Mouse (Mus musculus) cerebellum, adult 11-12 months (tissue): ENCODE results near the gene Ormdl2.

Experiments
- DNase-seq: peaks from one replicate; pipeline ENCODE4 v3.0.0; 2022

The Ormdl2 gene

DNA sequence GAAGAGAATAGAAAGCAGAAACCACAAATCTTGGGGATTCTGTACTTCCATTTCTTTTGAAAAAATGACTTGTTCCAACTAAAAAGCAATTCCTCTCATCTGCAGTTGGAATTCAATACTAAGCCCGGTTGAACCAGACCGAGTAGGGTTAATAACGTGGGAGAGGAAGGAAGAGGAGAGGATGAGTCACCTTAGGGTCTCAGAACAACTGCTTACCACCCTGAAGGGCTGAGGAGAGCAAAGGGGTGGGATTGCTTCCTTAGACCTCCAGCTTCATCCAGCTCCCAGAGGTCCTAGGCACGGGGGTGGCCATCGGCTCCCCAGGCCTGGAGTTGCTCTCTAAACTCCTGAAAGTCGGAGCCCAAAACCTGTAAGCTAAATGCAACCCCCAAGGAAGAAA lies 18.1 kb downstream of the Ormdl2 start:
- DNase-seq, result no peak

DNA sequence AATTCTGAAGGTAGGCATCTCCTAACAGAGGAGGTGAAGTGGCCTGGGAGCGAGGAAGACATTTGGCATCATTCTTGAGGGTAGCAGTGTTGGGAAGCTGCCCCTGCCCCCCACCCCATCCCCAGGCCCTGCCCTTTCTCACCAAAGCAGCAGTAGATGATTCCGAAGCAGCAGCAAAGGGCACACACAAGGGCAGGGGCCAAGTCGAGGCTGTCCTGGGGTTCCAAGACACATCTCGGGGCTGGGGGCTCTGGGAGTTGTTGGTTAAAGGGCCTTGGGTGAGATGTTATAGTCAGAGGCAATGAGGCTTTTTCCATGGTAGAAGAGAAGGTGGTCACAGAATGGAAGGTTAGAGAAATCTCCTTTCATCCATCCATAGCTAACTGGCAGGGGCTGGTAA lies 18.5 kb downstream of the Ormdl2 start:
- DNase-seq, result no peak

DNA sequence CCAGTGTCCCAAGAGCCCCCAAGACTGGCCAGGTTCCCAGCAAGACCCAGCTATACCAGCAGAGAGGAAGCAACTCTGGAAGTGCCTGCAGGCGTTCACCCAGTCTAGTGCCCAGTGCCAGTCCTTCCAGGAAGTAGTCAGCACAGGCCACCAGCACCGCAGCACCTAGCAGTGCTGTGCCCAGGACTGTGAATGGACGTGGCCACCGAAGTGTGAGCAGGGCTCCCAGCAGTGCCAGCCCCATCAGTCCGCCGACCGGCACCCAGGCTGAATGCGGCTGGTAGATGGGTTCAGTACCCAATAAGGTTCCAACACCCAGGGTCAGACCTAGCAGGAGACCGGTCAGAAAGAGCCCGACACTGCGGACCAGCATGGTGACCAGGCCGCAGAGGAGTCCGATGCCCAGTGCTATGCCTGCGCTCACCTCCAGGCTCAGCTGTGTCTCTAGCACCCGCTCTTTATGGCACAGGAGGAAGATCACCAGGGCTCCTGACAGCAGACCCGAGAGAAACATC lies 19.4 kb downstream of the Ormdl2 start:
- no peak for DNase-seq

DNA sequence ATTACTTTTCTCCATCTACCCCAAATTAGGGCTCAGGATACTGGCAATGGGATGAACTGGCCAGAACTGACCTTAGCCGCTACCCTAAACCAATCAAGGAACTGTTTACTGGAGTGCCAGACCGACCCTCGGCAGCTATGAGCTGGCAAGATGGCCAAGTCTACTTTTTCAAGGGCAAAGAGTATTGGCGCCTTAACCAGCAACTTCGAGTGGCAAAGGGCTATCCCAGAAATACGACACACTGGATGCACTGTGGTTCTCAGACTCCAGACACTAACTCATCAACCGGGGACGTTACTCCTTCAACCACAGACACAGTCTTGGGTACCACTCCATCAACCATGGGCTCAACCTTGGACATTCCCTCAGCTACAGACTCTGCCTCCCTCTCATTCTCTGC lies 22.8 kb downstream of the Ormdl2 start:
- DNase-seq, result no peak

DNA sequence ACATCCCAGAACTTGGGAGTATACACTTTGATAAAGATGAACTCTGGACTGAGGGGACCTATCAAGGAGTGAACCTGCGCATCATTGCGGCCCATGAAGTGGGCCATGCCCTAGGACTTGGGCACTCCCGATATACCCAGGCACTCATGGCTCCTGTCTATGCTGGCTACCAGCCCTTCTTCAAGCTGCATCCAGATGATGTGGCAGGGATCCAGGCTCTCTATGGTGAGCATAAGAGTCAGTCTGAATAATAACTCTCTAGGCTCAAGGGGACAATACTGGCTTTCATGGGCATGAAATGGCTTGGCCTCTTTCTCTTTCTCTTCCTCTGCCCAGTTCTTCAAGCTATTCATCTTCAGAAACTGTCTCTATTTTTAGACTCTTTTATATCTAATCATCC lies 25.9 kb downstream of the Ormdl2 start:
- no peak for DNase-seq

DNA sequence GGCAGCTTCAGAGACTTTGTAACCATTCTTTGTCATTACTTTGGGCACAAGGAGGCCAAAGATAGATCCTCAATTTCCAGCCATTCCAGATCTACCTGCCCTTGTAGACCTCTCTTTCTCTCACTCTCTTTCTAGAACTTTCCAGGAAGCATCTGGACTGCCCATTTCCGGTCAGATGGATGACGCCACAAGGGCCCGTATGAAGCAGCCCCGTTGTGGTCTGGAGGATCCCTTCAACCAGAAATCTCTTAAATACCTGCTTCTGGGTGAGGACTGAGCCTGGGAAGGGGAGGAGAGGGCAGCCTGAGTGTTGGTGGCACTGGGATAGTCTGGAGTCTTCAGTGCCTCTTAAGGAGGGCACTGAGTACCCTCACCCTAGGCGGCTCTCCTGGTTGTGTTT lies 27.1 kb downstream of the Ormdl2 start:
- no peak for DNase-seq

DNA sequence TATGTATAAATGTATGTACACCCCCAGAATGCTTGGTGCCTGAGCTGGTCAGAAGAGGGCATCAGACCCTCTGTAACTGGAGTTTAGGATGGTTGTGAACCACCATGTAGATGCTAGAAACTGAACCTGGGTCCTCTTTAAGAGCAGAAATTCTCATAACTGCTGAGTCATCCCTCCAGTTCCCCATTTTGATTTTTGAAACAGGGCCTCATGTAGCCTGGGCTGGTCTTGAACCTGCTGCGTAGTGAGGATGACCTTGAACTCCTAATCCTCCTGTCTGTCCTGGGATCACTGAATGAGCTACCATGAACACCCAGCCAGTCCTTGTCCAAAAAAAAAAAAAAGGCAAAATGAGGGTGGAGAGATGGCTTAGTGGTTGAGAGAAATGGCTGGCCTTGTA lies 28.2 kb downstream of the Ormdl2 start:
- no peak for DNase-seq

DNA sequence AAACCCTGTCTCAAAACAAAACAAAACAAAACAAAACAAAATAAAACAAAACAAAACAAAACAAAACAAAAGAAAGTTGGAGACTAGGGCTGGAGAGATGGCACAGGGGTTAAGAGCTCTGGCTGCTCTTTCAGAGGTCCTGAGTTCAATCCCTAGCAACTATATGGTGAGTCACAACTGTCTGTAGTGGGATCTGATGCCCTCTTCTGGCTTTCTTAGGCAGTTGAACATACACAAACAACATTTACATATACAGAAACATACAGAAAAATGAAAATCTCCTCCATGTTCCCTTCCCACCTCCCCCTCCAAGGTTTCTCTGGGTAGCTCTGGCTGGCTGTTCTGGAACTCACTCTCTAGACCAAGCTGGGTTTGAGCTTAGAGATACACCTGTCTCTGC lies 29.4 kb downstream of the Ormdl2 start:
- no peak for DNase-seq

DNA sequence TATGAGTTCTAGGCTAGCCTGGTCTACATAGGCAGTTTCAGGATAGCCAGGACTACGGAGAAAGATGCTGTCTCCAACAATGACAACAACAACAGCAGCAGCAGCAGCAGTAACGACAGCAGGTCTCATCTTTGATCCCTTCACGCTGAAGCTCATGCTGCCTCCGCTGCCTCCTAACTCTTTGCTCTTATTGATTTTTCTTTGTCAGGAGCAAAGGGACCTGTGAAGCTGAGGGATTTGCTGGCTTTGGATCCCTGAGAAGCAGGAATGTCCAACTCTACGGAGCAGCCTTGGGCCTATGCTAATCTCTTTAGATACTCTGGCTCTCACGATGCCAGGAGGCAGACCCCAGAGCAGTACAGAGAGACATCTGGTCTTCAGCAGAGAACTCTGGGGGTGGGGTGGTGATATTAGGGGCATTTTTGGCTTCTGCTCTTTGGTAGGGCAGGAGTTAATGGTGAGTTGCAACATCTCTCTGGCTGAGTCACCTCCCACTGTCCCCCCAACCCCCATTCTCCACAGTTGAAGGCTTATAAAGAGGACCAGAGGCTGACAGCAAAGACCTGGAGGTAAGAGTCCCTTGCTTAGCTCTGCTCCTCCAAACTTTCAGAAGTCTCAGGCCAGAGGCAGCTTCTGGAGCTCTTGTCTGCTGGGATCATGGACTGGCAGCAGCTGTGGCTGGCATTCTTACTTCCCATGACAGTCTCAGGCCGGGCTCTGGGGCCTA lies 30.9 kb downstream of the Ormdl2 start, which contains the start of gene Mmp19:
Gene Mmp19, plus strand, starts transcription at position 513 of the 727 bp plus-strand sequence.
- no peak for DNase-seq

DNA sequence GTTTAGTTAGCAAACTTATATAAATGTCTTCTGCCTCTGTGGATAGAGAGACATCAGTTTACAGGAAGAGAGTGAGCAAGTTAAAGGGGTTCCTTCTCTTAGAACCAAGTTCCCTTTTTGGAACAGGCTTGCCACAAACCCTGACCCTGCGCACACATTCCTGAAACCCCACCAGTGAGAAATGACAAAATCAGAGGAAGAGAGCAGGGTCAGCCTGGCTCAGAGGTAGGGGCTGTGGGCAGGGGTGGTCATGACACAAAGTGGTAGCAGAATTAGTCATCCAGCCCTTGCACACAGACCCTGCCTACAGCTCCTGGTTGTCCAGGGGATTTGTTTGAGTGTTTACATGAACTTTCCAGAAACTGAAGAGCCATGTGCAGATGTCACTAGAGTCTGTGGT lies 41.2 kb downstream of the Ormdl2 start:
- DNase-seq, result no peak

DNA sequence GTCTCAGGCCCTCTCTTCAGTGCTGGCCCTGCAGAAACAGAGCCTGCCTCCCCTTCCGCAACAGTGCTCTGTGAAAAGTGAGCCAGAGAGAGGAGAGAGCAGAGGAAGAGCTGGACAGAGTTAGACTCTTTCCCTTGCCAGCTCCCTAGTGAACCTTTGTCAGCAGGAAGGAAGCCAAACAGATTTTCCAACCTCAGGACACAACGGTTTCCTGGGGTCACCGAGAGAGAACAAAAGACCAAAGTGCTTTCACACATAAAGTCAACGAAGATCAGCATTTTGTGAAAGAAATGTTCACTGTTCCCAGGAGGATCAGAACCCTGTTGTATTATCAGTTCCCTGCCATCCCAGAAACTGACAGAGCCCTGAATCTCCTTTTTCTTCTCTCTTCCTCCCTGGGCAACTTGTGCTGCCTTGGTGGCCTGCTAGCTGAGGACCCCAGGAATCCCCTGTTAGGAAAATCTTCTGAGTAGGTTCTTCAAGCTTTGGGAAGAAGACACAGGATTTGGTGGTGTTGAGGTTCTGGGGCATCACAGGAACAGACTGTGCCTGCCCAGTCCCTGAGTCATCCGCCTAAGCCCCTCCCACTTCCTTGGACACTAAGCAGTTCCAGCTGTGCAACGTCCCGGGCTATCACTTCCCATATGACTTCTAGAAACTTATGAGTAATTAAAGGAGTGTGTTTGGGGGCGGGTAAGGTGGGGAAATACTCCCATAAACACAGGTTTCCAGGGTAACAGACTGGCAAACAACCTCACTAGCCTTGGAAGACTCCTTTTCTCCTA lies 42.2 kb downstream of the Ormdl2 start:
- DNase-seq, result no peak

DNA sequence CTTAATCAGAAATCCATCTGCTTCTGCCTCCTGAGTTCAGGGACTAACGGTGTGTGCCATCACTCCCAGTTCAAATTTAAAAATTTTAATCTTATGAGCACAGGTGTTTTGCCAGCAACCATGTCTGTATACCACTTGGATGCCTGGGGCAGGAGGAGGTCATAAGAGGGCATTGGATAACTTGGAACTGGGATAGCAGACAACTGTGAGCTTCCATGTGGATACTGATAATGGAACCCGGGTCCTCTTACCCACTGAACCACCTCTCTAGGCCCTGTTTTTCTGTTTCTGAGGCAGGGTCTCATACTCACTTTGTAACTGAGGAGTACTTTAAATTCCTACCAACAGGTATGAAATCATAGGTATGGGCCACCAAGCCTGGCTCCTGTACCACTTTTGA lies 43.0 kb downstream of the Ormdl2 start:
- no peak for DNase-seq

DNA sequence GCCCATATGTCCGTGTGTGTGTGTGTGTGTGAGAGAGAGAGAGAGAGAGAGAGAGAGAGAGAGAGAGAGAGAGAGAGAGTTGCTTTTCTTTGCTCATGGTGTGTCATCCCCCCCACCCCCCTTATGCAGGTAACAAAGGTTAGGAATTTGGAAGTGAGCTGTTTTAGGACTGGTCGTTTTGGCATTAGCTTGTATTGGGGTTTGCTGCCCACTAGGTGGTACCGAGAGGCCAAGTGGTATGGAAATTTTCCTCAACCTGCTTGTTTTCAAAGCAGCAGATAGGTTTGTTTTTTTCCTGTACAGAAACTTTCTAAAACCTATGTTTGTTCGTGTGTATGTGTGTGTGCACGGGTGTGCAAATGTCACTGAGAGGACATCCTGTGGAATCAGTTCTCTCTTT lies 47.8 kb downstream of the Ormdl2 start:
- no peak for DNase-seq

DNA sequence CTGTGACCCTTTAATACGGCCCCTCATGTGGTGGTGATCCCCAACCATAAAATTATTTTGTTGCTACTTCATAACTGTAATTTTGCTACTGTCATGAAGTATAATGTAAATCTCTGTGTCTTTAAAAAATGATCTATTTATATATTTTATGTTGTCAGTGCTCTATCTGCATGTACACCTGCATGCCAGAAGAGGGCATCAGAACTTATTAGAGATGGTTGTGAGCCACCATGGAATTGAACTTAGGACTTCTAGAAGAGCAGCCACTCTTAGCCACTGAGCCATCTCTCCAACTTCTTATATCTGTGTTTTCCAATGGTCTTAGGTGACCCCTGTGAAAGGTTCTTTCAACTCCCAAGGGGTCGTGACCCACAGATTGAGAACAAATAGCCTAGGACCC lies 48.5 kb downstream of the Ormdl2 start:
- DNase-seq, result no peak
